ENCODE assay signal across 19 mouse cellular contexts in genomic region chr19:53029045-53029444, GRCm38 (mm10). TPM values are rescaled to one million over a fixed set of nuclear protein-coding genes. Genes with fewer than 3 reads are reported as not detected.
DNase-seq lines count a peak whose midpoint lies in the region; ATAC-seq and TF ChIP-seq lines count a peak whose summit lies in the region.
"Had no signal": no experiment of that assay in that cellular context is flagged by ENCODE, and none has a peak within 500 bp of the region (broad histone marks: within the 10 kb centered on the region; RNA-seq: fewer than 3 reads in every experiment).

No protein-coding gene starts in this region.

- no peaks in the 10 kb centered on the region for H3K9me3 ChIP-seq in hindbrain, postnatal 0 days (ENCODE audit: low read length)
- H3K9me3 ChIP-seq in hindbrain, embryonic 12.5 days (replicated peaks), result no peaks in the 10 kb centered on the region
- H3K9me3 ChIP-seq: heart, embryonic 15.5 days; limb, embryonic 13.5 days; lung, embryonic 15.5 days; stomach, embryonic 15.5 days had no signal

- TF ChIP-seq CTCF in hindbrain, postnatal 0 days (IDR thresholded peaks at IDR 0.05; ENCODE audit: low read depth), result 0 out of 2 replicates have a peak, but pooled peaks have one; percentile 4
- TF ChIP-seq CTCF in left cerebral cortex, adult 2 months (IDR thresholded peaks at IDR 0.05), result peak; percentile 38

- H3K4me1 ChIP-seq in hindbrain, postnatal 0 days (ENCODE audit: insufficient read depth, low read length), result no peaks in the 10 kb centered on the region
- H3K4me1 ChIP-seq in hindbrain, embryonic 12.5 days, result 0 out of 2 replicates have a peak, but pooled peaks cover 4% of the 10 kb centered on the region
- H3K4me1 ChIP-seq: limb, embryonic 13.5 days; stomach, embryonic 15.5 days had no signal

- H3K4me2 ChIP-seq in hindbrain, postnatal 0 days (ENCODE audit: low read depth, low read length), result no peak overlapping the region
- no peak overlapping the region for H3K4me2 ChIP-seq in hindbrain, embryonic 12.5 days (replicated peaks)
- H3K4me2 ChIP-seq: heart, embryonic 15.5 days; limb, embryonic 13.5 days; lung, embryonic 15.5 days; stomach, embryonic 15.5 days had no signal

- peaks cover 14% of the 10 kb centered on the region for H3K36me3 ChIP-seq in hindbrain, postnatal 0 days (ENCODE audit: insufficient read depth, low read length)
- H3K36me3 ChIP-seq in hindbrain, embryonic 12.5 days, result peaks cover 53% of the 10 kb centered on the region

- H3K27ac ChIP-seq in hindbrain, postnatal 0 days, result no peak overlapping the region
- H3K27ac ChIP-seq in hindbrain, embryonic 12.5 days, result no peak overlapping the region
- H3K27ac ChIP-seq in left cerebral cortex, adult 2 months, result no peak overlapping the region
- H3K27ac ChIP-seq: heart, embryonic 15.5 days; kidney, postnatal 0 days; limb, embryonic 13.5 days; lung, embryonic 15.5 days; stomach, embryonic 15.5 days had no signal

- no peaks in the 10 kb centered on the region for H3K27me3 ChIP-seq in hindbrain, postnatal 0 days (ENCODE audit: insufficient read depth, low read length)
- no peaks in the 10 kb centered on the region for H3K27me3 ChIP-seq in hindbrain, embryonic 12.5 days
- H3K27me3 ChIP-seq: heart, embryonic 15.5 days; limb, embryonic 13.5 days; lung, embryonic 15.5 days; stomach, embryonic 15.5 days had no signal

- DNase-seq in hindbrain, postnatal 0 days (ENCODE audit: low spot score), result no peak
- DNase-seq in left cerebral cortex, adult 2 months (ENCODE audit: extremely low spot score in 1 of 2, low spot score in 2 of 2), result no peak
- no peak for DNase-seq in left cerebral cortex, adult 18-20 months (ENCODE audit: low spot score in 2 of 2)
- DNase-seq in thymus, postnatal 4 days, result peak; percentile 32
- no peak for DNase-seq in thymus, adult 18-20 months
- DNase-seq in neural tube, embryonic 10.5 days (ENCODE audit: extremely low spot score, low spot score), result no peak
- DNase-seq in cerebellum, adult 9-10 months, result no peak
- DNase-seq: adrenal gland, postnatal 36 days; cerebellum, postnatal 14 days; heart, adult 11 months; right cerebral cortex, postnatal 4 days; thymus, postnatal 36 days had no signal

- H3K9ac ChIP-seq in hindbrain, postnatal 0 days (replicated peaks; ENCODE audit: low read length), result no peak overlapping the region
- no peak overlapping the region for H3K9ac ChIP-seq in hindbrain, embryonic 12.5 days
- H3K9ac ChIP-seq: heart, embryonic 15.5 days; limb, embryonic 13.5 days; lung, embryonic 15.5 days; stomach, embryonic 15.5 days had no signal

- ATAC-seq in hindbrain, postnatal 0 days, result no peak
- ATAC-seq in hindbrain, embryonic 12.5 days (ENCODE audit: low FRiP score), result no peak
- ATAC-seq: forebrain, embryonic 14.5 days had no signal

- WGBS in hindbrain, postnatal 0 days, result 88% methylated on average over 7 of the region's 7 CpGs
- 84% methylated on average over 7 of the region's 7 CpGs for WGBS in hindbrain, embryonic 12.5 days

- intact Hi-C loops in left cerebral cortex, adult 2 months (cut with DNase I), result no loop called here

- no peak overlapping the region for H3K4me3 ChIP-seq in hindbrain, postnatal 0 days (ENCODE audit: low read length)
- no peak overlapping the region for H3K4me3 ChIP-seq in hindbrain, embryonic 12.5 days
- no peak overlapping the region for H3K4me3 ChIP-seq in left cerebral cortex, adult 2 months
- H3K4me3 ChIP-seq: heart, embryonic 15.5 days; limb, embryonic 13.5 days; lung, embryonic 15.5 days; stomach, embryonic 15.5 days had no signal

RNA-seq across cellular contexts. Expression of gene Xpnpep1, which starts 11.0 kb away (rescaled TPM):
- total RNA-seq in hindbrain, postnatal 0 days (2014; rRNA removed), result 94.1 and 98.6 TPM in 2 replicates
- 115 and 118 TPM in 2 replicates for polyA plus RNA-seq in hindbrain, postnatal 0 days (2015; fragmentation: Nextera tagmentation; extraction: Ambion mirVana)
- polyA plus RNA-seq in hindbrain, embryonic 12.5 days (2016; fragmentation: Nextera tagmentation; extraction: Ambion mirVana), result 159 and 166 TPM in 2 replicates
- total RNA-seq in left cerebral cortex, adult 2 months (2021), result 10 to 100 TPM; 67.1 to 72.6 TPM
- total RNA-seq in left cerebral cortex, adult 18-20 months (2021), result 10 to 100 TPM; 60.4 to 65.1 TPM
